10 mouse cellular contexts compared by ENCODE assay signal in the genomic region with DNA sequence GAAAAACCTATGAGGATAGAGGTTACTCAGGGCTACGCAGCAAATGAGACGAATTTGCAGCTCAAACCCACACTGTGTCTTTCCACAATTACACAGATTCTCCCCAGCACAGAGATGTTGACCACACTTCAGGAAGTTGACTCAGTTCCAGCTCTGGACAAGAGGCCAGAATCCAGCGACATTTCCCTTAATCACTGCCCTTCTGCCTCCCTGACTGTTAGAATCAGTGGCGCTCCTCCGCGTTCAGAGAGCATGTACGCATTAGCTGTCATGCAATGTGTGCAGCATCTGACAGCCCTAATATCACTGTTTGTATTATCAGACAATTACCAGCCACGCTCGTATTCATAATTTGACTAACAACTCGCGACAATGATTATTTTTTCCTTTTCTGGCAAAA. TPM values are rescaled to one million over a fixed set of nuclear protein-coding genes. Genes with fewer than 3 reads are reported as not detected.
DNase-seq lines count a peak whose midpoint lies in the region; ATAC-seq lines count a peak whose summit lies in the region.
"Had no signal": no experiment of that assay in that cellular context is flagged by ENCODE, and none has a peak within 500 bp of the region (broad histone marks: within the 10 kb centered on the region; RNA-seq: fewer than 3 reads in every experiment).

No protein-coding gene starts in this region.

- peak; percentile 29; the same call in 1 of the 2 replicates for ATAC-seq in frontal cortex, adult (ENCODE audit: low TSS enrichment)
- peak; percentile 90 for ATAC-seq in lung, embryonic 15.5 days (ENCODE audit: borderline replicate concordance, extremely low read depth, low FRiP score, low TSS enrichment)

- no peak overlapping the region for H3K9ac ChIP-seq in lung, embryonic 15.5 days
- H3K9ac ChIP-seq: hindbrain, embryonic 13.5 days had no signal

- H3K4me1 ChIP-seq in lung, embryonic 15.5 days: peaks cover 3% of the 10 kb centered on the region; the same call in 1 of the 2 replicates
- H3K4me1 ChIP-seq in embryonic facial prominence, embryonic 10.5 days: no peaks in the 10 kb centered on the region
- H3K4me1 ChIP-seq: hindbrain, embryonic 13.5 days had no signal

- H3K4me3 ChIP-seq in lung, embryonic 15.5 days: no peak overlapping the region
- no peak overlapping the region for H3K4me3 ChIP-seq in embryonic facial prominence, embryonic 10.5 days
- H3K4me3 ChIP-seq: hindbrain, embryonic 13.5 days had no signal

- WGBS in lung, embryonic 15.5 days: 46% methylated on average over 11 of the region's 11 CpGs
- 91% methylated on average over 11 of the region's 11 CpGs for WGBS in embryonic facial prominence, embryonic 10.5 days

- no peak for DNase-seq in frontal cortex, postnatal 10 days (ENCODE audit: low spot score in 2 of 2)
- DNase-seq in lung, postnatal 25 days (ENCODE audit: low spot score): no peak
- peak; percentile 40 to 51 for DNase-seq in heart, postnatal 14 days
- DNase-seq in lung, postnatal 14 days: peak; percentile 41
- DNase-seq in embryonic facial prominence, embryonic 10.5 days (ENCODE audit: low spot score): no peak
- no peak for DNase-seq in gastrocnemius, adult 8-10 months (ENCODE audit: low spot score in 2 of 2)

- no peaks in the 10 kb centered on the region for H3K9me3 ChIP-seq in lung, embryonic 15.5 days
- no peaks in the 10 kb centered on the region for H3K9me3 ChIP-seq in embryonic facial prominence, embryonic 10.5 days
- H3K9me3 ChIP-seq: hindbrain, embryonic 13.5 days had no signal

- H3K4me2 ChIP-seq in lung, embryonic 15.5 days: peak overlapping the region; percentile 8; the same call in 1 of the 2 replicates
- H3K4me2 ChIP-seq: hindbrain, embryonic 13.5 days had no signal

- no peaks in the 10 kb centered on the region for H3K27me3 ChIP-seq in lung, embryonic 15.5 days
- H3K27me3 ChIP-seq in embryonic facial prominence, embryonic 10.5 days (replicated peaks; ENCODE audit: low read depth, poor library complexity, severe bottlenecking): no peaks in the 10 kb centered on the region
- H3K27me3 ChIP-seq: CH12.LX; hindbrain, embryonic 13.5 days had no signal

- peak overlapping the region; percentile 61 for H3K27ac ChIP-seq in lung, embryonic 15.5 days
- H3K27ac ChIP-seq in embryonic facial prominence, embryonic 10.5 days (replicated peaks): no peak overlapping the region
- H3K27ac ChIP-seq: hindbrain, embryonic 13.5 days had no signal

- H3K36me3 ChIP-seq in lung, embryonic 15.5 days: no peaks in the 10 kb centered on the region
- H3K36me3 ChIP-seq in embryonic facial prominence, embryonic 10.5 days (replicated peaks): no peaks in the 10 kb centered on the region
- H3K36me3 ChIP-seq: hindbrain, embryonic 13.5 days had no signal

- intact Hi-C loops in heart, postnatal 14 days (cut with DNase I): no loop called here

RNA-seq across cellular contexts. Expression of gene Tprg, which starts 31.4 kb away (rescaled TPM):
- polyA plus RNA-seq in lung, embryonic 15.5 days (2015; fragmentation: Nextera tagmentation; extraction: Ambion mirVana): 0.31 and 0.44 TPM in 2 replicates
- not detected for total RNA-seq in heart, postnatal 14 days (2021)
- polyA plus RNA-seq in embryonic facial prominence, embryonic 10.5 days (2016; fragmentation: Nextera tagmentation; extraction: Ambion mirVana): 0.14 TPM in 1 of 2 replicates, not detected in the other
- total RNA-seq in gastrocnemius, adult 8-10 months (2022): not detected
- total RNA-seq: CH12.LX had no signal
- polyA plus RNA-seq: hindbrain, embryonic 13.5 days had no signal

Comparison
In these comparisons a context has a peak if more than half of its experiments do, and no peak if none do; other contexts are left out.
1. DNase-seq: peak in heart, postnatal 14 days (2 of 2) and lung, postnatal 14 days (single experiment); none in frontal cortex, postnatal 10 days (0 of 2), lung, postnatal 25 days (single experiment), embryonic facial prominence, embryonic 10.5 days (single experiment) and gastrocnemius, adult 8-10 months (0 of 2).